Mouse (Mus musculus) R1 (cell line): Measurements from ENCODE around the gene Abca16.
A peak's percentile ranks its signal among the peaks of the same experiment; 100 is the strongest.

Experiments used
- DNase-seq: peaks from one replicate; pipeline ENCODE4 v3.0.0-alpha.2; 2018; ENCODE audit warnings: low read depth, low spot score

Abca16 gene

DNA sequence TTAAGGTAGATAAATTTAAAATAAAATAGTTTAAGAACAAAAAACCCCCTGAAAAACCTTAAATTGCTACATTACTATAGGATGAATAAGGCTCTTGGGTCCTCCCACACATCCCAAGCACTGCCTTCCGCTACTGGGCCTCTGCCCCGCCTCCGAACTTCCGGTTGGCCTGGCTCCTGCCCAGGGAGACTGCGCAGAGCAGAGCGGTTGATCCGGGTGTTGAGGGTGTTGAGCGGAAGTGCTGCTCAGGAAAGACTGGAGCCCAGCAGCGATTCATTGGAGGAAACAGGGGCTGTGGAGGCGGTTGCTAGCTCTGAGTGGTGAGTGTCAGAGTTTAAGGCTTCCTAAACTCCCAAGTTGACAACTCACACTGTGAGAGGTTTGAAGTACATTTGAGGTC, at the start of gene Abca16:
Abca16 (plus strand) TSS at position 201 of the 400 bp plus-strand sequence.
- peak; percentile 78 for DNase-seq

DNA sequence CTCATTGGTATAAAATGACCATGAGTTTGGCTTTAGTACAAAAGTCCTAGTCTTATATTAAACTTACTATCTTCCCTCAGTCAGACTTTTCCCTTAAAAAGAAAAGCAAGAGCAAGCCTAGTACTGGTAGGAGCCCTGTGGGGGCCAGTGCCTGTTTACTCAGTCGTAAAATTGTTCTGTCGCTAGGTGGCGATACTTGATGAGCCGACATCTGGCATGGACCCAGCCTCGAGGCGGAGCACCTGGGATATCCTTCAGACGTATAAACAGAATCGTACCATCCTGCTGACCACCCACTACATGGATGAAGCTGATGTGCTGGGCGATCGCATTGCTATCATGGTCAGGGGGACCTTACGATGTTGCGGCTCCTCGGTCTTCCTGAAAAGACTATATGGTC, 48.3 kb upstream of the Abca16 start:
- DNase-seq: peak; percentile 69

GRCm38 (mm10) chr7:120412391-120412790, 2.9 kb downstream of the Abca16 start:
- no peak for DNase-seq

- DNase-seq: peak; percentile 23
These were observed 17.2 kb downstream of the Abca16 start for GRCm38 (mm10) chr7:120426625-120427024.

- no peak for DNase-seq
These were observed 22.0 kb downstream of the Abca16 start for GRCm38 (mm10) chr7:120431464-120431863.

DNA sequence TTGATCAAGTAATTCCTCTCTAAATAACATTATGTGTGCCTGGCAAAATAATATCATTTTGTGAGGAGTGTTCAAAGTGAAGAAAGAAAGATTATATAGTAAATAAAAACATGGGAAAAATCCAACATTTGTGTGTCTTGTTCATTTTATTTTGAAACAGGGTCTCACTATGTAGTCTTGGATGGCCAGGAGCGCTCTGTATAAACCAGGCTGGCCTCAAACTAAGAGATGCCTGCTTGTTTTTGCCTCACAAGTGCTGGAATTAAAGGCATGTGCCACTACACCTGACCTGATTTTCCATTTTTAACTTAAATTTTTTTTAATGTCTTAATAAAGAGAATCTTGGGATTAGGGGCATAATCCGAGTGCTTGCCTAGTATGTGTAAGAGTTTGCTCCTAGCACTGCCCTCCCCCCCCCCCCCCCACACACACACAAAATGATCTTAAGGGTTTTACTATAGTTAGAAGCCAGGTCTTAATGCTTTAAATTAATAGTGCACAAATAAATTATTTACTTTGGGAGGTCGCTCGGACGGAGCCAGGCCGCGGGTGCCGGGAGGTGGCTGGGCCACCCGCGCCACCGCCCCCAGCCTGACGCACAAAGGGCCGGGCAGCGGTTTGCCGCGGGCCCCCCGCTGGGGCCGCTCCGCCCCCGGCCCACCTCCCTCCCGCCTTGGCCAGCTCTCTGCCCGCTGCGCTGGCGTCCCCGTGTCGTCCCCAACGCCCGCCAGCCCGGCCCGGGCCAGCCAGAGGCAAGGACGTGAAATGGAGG, 94.6 kb downstream of the Abca16 start:
- no peak for DNase-seq

GRCm38 (mm10) chr7:120504663-120504979, 95.2 kb downstream of the Abca16 start:
- DNase-seq: peak; percentile 26

DNA sequence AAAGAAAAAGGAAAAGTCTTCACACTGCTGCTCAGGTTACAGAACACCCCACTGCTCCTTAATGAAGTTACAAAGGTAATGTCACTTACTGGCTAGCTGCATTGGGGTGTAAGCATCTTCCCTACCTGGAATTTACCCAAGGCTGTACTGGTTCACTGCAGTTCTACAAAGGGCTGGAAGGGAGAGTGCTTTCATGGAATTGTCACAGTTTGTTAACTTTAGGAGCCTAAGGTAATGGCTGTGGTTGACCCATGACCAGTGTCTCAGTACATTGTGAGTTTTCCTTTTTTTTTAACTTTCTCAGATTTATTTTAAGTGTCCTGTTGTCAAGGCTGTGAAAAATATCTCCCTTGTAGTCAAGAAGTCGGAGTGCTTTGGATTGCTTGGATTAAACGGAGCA, 125.4 kb downstream of the Abca16 start:
- no peak for DNase-seq

GRCm38 (mm10) chr7:120552479-120553180, 143.2 kb downstream of the Abca16 start:
- peak; percentile 63 for DNase-seq

- no peak for DNase-seq
These were observed 143.7 kb downstream of the Abca16 start for GRCm38 (mm10) chr7:120553181-120553551.

DNA sequence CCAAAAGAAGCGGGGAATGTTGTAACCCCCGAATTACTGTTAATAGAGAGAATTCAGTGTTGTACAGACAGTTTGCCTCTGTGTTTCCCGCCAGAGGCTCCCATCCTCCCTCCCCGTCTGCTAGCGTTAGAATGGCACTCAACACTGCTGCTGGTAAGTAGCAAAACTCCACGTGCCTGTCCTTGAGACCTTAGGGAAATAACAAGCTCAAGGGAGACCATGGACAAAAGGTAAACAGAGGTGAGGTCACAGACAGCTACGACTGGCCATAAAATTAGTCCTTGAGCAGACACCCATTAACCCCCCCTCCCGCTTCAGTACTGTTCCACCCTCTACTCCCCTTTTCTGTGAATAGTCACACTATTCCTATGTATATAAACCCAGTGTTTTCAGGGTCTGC, 157.9 kb downstream of the Abca16 start:
- no peak for DNase-seq

DNA sequence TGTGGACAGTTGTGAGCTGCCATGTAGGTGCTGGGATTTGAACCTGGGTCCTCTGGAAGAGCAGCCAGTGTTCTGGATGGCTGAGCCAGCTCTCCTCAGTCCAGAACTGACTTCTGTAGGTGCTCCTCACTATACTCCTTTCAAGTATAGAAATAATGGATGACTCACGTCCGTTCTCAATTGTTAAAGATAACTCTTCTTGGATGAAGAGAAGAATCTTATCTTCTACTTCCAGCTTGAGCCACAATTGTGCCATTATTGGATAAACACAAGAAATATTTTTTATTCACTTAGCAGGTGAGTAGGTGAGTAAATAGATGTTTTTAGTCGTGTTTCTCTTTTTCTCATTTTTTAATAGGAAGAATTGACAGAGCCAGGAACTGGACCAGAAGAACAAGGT, 167.1 kb downstream of the Abca16 start:
- DNase-seq: no peak
